Mouse (Mus musculus) fibroblast of lung, adult 2 months (primary cell): ENCODE measurements around the gene Atp8b2.

ENCODE experiments used
- DNase-seq: peaks from one replicate; pipeline ENCODE4 v3.0.0-alpha.2; 2011; ENCODE audit warnings: low read depth

Gene Atp8b2

DNA sequence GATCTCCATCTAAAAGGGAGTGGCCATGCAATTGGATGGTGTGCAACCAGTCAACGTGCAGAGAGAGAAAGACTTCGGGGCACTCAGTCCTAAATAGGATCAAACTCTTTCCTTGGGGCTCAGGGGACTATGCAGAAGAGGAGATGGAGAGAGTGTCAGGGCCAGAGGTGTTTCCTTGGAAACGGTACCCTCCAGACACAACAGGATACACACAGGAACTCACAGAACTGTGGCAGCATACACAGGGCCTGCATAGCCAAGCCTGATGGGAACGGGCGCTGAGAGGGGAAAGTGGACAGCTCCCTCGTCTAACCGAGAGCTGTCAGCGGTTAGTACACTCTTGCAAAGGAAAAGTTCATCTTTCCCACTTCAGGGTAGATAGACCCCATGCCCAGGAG is 63.8 kb downstream of the Atp8b2 start:
- DNase-seq, result no peak

DNA sequence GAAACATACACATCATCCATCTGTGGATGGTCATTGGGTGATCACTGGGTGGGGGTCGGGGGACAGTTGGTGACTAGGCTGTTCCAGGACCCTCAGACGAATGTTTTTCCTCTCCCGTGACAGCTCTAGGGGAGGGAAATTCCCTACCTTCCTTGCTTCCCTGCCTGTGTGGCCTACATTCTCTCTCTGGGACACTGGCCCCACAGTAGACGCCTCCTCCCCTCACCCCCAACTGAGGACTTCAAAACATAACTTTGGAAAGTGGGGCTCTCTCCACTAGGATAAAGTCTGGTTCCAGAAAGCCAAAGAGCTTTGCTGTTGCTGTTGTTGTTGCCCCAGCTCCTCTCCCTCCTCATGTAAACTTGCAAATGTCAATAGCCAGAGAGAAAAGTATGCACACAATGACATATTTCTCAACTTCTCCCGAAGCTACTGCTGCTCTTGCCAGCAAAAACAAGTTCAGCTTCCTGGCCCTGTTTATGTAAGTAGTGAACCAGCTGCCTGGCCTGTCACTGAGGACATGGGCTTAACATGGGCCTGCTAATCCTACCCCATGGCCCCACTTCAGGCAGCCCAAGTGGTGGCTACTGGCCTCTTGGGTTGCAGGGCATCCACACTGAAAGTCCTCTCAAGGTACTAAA is 64.3 kb downstream of the Atp8b2 start:
- peak; percentile 52 for DNase-seq

DNA sequence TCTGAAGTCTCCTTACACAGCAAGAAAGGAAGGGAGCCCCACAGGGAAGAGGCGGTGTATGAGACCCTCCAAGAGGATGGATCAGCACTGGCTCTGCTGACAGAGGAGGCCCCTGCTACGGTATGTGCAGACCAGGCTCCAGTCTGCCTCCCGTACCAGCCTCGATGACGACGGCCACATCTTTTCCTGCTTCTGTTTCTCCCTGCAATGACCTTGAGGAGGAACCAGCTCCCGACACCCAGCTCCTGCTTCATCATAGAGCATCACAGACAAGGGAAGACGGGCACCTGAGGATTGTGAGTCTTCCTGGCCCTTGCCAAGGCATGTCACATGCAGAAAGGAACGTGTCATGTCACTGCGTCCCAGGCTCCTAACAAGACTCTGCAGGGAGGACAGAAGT is 65.3 kb downstream of the Atp8b2 start:
- no peak for DNase-seq

DNA sequence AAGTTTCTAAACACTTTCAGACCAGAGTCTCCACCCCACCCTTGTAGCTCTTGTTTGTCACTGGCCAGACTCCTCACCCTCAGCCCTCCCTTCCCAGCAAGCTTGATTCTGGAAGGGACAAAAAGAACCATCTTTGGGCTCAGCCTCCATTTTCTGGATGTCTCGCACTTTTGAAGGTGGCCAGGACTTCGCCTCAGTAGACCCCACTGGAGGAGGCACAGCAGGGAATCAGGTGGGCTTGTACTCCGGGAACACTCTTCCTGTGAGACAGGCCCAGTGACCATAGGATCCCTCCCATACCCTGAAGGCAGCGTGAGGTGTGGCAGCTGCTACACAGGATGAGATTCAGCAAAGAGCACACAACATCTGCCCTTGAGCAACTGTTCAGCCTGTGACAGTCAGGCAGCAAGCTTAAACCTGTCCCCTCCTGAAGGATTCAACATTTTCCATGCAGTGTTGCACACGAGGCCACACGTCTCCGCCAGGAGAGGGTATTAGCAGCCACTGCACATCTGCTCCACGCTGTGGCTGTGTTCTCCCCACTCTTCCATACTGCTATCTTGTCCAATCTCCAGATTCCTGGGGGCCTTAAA is 66.0 kb downstream of the Atp8b2 start:
- DNase-seq, result no peak

DNA sequence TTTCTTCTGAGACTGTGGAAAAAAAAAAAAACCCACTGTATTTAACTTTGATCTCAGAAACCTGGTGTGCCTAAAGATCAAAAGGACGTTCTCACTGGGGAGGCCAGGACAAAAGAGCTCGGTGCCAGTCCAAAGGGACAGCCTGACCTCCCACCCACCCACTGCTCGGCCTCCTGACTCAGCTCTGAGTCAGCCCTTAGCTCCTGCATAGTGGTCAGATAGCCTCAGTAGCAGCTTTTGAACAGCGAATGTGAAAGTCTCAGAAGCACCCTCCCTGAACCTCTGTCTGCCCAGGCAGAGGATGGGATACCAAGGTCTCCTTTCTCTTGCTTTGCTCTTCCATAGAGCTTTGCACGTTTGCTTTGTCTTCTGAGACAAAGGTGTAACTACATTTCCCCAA is 66.7 kb downstream of the Atp8b2 start:
- no peak for DNase-seq

DNA sequence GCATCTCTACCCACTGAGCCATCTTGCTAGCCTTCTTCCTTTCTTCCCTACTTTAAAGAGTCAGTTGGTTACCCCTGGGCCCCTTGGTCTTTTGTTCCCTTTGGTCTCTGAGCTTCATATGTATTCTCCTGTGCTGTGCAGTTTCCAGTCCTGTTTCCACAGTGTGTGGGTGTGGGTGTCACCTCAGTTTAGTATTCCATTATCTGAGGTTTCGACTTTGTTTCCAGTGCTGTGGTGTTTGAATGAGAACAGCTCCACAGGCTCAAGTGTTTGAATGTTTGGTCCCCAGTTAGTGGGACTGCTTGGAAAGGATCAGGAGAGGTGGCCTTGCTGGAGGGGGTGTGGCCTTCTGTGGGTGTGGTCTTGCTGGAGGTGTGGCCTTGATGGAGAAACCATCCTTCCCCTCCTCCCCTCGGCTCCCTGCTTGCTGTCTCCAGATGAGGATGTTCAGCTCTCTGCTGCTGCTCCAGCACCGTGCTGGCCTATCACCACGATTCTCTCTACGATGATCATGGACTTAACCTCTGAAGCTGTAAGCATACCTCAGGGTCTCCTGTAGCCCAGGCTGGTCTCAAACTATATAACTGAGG is 70.7 kb downstream of the Atp8b2 start:
- no peak for DNase-seq

DNA sequence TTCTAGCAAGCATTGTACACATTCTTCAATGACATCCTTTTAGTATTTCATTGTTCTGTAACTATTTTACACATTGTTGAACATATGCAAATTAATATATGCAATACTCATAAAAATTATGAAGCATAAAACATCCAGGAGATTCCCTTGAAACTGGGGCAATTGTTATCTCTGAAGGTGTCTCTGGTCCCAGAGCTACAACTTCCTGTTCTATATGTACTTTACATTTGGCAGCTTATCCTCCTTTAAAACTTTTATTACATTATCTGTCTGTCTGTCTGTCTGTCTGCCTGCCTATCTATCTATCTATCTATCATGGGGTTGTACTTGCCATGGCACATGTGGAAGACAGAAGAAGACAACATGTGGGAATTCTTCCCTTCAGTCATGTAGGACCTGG is 71.6 kb downstream of the Atp8b2 start:
- no peak for DNase-seq

DNA sequence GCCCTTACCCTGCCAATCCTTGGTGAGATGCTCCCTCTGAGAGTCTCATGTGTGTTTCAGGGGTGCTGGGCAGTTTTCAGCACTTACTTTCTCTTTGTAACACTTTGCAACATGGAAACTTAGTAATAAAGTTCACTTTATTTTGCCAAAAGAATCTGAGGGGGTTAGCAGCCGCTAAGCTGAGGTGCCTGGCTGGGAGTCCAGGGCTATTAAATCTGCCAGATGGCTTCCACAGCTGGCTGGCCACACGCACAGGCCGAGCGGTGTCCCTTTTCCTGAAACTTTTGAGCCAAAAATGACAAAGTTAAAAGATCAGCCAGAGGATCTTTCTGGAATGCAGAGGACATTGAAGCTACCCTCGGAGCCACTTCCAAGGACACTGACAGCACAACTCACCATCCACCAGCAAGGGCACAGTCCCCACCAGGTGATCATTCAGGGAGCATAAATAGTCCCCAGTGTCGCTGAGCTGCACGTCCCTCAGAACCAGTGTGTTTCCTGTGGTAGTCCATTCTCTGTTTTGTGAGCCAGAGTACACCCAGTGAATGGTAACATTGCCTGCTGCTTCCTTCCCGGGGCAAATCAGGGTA is 73.4 kb downstream of the Atp8b2 start:
- no peak for DNase-seq
